Mouse (Mus musculus): Measurements from ENCODE around the gene Mlxipl.

GRCm38 (mm10) chr5:135044575-135044974 lies 45.1 kb upstream of the Mlxipl start:
- no peak for TF ChIP-seq POLR2A (IDR thresholded peaks at IDR 0.05; ENCODE audit: borderline replicate concordance, extremely low read depth, low read depth, low read length)
- TF ChIP-seq CTCF (IDR thresholded peaks at IDR 0.05; ENCODE audit: insufficient read depth, low read length): no peak
